Mouse (Mus musculus): ENCODE measurements around the gene Aurkaip1.

GRCm38 (mm10) chr4:155812665-155813181, 18.3 kb upstream of the Aurkaip1 start:
- TF ChIP-seq CTCF (conservative IDR thresholded peaks at IDR 0.05; ENCODE audit: low read length) (no peak), NANOG (IDR thresholded peaks at IDR 0.05; ENCODE audit: borderline replicate concordance, low read length) (no peak)
